Mouse (Mus musculus): ENCODE measurements at regions not wholly inside any gene's neighbourhood (a gene's known extent, or its start where the extent isn't known, plus 50 kb on each side); places are given as distances from the start of the nearest gene placed in this dataset.

DNA sequence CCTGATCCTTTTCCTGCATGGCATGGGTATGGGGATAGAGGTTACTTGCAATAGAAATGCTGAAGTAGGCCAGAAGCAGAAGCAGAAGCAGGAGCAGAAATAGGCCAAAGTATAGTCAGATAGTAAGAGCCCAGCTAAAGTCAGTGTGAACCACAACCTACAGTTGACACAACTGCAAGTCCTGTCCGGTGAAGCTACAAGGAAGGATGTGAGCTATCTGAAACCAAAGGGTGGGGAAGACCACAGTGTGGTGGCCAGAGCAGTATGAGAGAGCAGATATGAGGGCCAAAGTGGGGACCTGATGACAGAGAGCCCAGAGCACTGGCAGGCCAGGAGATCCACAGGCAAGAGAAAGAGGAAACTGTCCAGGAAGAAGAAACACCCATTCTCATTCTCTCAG is 87.1 kb upstream of the Sesn3 start:
- TF ChIP-seq CTCF (IDR thresholded peaks at IDR 0.05; ENCODE audit: control insufficient read depth, insufficient read depth, low read length) (no peak), POLR2A (IDR thresholded peaks at IDR 0.05; ENCODE audit: borderline replicate concordance, control insufficient read depth, low read depth, low read length) (no peak)
